Mouse (Mus musculus) left cerebral cortex, postnatal 10 days (tissue): ENCODE measurements around the gene Gm20662. TPM values are rescaled to one million over a fixed set of nuclear protein-coding genes. Genes with fewer than 3 reads are reported as not detected.

ENCODE experiments used
- microRNA-seq: library from miRNA; unstranded; fragments of <30 nt; microRNA quantifications from one replicate; pipeline ENCODE4 v1.2.0, GENCODE M21; 2022
- total RNA-seq, 2 experiments: library from RNA; stranded (reverse); gene quantifications; 2 replicates each; pipeline ENCODE4 v1.2.3; 2021

Gene Gm20662
- total RNA-seq, 2 experiments from 2014 or later, result 1.5 to 3.4 TPM

Small RNAs within 50 kb of the gene (microRNA-seq; reads per million reads assigned to microRNA genes)
- gene Mir7088, result not detected

Other genes starting within 250 kb of the Gm20662 start
- 100 to 1,000 TPM; 157 TPM for gene Rbm5, start 225.4 kb upstream of the Gm20662 start, total RNA-seq
- 10 to 100 TPM; 57.0 to 60.5 TPM for gene Rbm6, start 123.1 kb upstream of the Gm20662 start, total RNA-seq
- gene Mon1a, start 108.2 kb upstream of the Gm20662 start, total RNA-seq, result 10 to 100 TPM; 14.0 to 15.0 TPM
- 1 to 10 TPM; 1.8 to 2.4 TPM for gene Mst1r, start 89.5 kb upstream of the Gm20662 start, total RNA-seq
- not detected for gene Actl11, start 67.9 kb upstream of the Gm20662 start, total RNA-seq
- 100 to 1,000 TPM; 434 to 435 TPM for gene Camkv, start 60.7 kb upstream of the Gm20662 start, total RNA-seq
- 10 to 100 TPM; 16.4 to 17.7 TPM for gene Traip, start 46.2 kb upstream of the Gm20662 start, total RNA-seq
- 1 to 10 TPM; 2.4 to 2.6 TPM for gene Uba7, start 20.8 kb upstream of the Gm20662 start, total RNA-seq
- gene Gm20661, start 13.3 kb upstream of the Gm20662 start, total RNA-seq, result under 1 TPM; 0.30 to 0.39 TPM
- 1 to 10 TPM; 4.3 to 5.1 TPM for gene Inka1, start 10.5 kb upstream of the Gm20662 start, total RNA-seq
- 1 to 10 TPM in 1 of 2 experiments, not detected in 1; 2.2 TPM for gene Cdhr4, start 3.9 kb upstream of the Gm20662 start, total RNA-seq
- 100 to 1,000 TPM; 172 to 174 TPM for gene Ip6k1, start 6.2 kb downstream of the Gm20662 start, total RNA-seq
- gene Gmppb, start 52.9 kb downstream of the Gm20662 start, total RNA-seq, result 10 to 100 TPM; 16.8 to 18.7 TPM
- gene Amigo3, start 56.8 kb downstream of the Gm20662 start, total RNA-seq, result 1 to 10 TPM; 1.8 to 2.0 TPM
- not detected for gene Mst1, start 84.1 kb downstream of the Gm20662 start, total RNA-seq
- 10 to 100 TPM; 91.1 to 94.2 TPM for gene Rnf123, start 87.0 kb downstream of the Gm20662 start, total RNA-seq
- gene Apeh, start 98.3 kb downstream of the Gm20662 start, total RNA-seq, result 10 to 100 TPM; 30.7 to 41.3 TPM
- 100 to 1,000 TPM; 139 to 142 TPM for gene Bsn, start 194.0 kb downstream of the Gm20662 start, total RNA-seq